Mouse (Mus musculus) granulocyte monocyte progenitor cell, adult 5-6 weeks (primary cell): Measurements from ENCODE around the gene Wfdc1. TPM values are rescaled to one million over a fixed set of nuclear protein-coding genes. Genes with fewer than 3 reads are reported as not detected.

Source experiments
- ATAC-seq: replicated peaks from 2 replicates; pipeline ENCODE4 v1.8.0; 2016; ENCODE audit warnings: mild to moderate bottlenecking, moderate TSS enrichment, inconsistent platforms; ENCODE audit not compliant: poor library complexity, severe bottlenecking
- total RNA-seq, 2 experiments: library from RNA; stranded (forward) in 1 of 2; stranded (reverse) in 1 of 2; fragments of 200-712, 200-1000 nt in 1 of 2; fragments of >200 nt in 1 of 2; fragmentation: Nextera tagmentation in 1 of 2; gene quantifications; 2 replicates each; pipeline ENCODE4 v1.2.3; 2014 to 2017

Gene Wfdc1
- total RNA-seq, 2 experiments from 2014 or later = not detected

- ATAC-seq = peak; percentile 56
These were observed 12.1 kb downstream of the Wfdc1 start for GRCm38 (mm10) chr8:119678138-119678843.

- ATAC-seq = no peak
These were observed 13.0 kb downstream of the Wfdc1 start for GRCm38 (mm10) chr8:119679184-119679583.

GRCm38 (mm10) chr8:119690602-119691001 lies 24.4 kb downstream of the Wfdc1 start:
- no peak for ATAC-seq

GRCm38 (mm10) chr8:119691989-119692388 lies 25.8 kb downstream of the Wfdc1 start:
- ATAC-seq = no peak

- ATAC-seq = no peak
These were observed 28.5 kb downstream of the Wfdc1 start for GRCm38 (mm10) chr8:119694696-119695095.

GRCm38 (mm10) chr8:119697163-119697562 lies 31.0 kb downstream of the Wfdc1 start:
- ATAC-seq = no peak

- peak; percentile 78 for ATAC-seq
These were observed 32.8 kb downstream of the Wfdc1 start for GRCm38 (mm10) chr8:119698960-119699359.

- ATAC-seq = no peak
These were observed 33.5 kb downstream of the Wfdc1 start, which contains the start of gene Atp2c2 for GRCm38 (mm10) chr8:119699549-119700134. Atp2c2 (plus strand) TSS chr8:119700009.

GRCm38 (mm10) chr8:119702965-119703364 lies 36.8 kb downstream of the Wfdc1 start:
- no peak for ATAC-seq

- ATAC-seq = peak; percentile 33
These were observed 41.0 kb downstream of the Wfdc1 start for GRCm38 (mm10) chr8:119707146-119707545.

GRCm38 (mm10) chr8:119708471-119708870 lies 42.3 kb downstream of the Wfdc1 start:
- no peak for ATAC-seq

- peak; percentile 33 for ATAC-seq
These were observed 42.9 kb downstream of the Wfdc1 start for GRCm38 (mm10) chr8:119708878-119709702.

GRCm38 (mm10) chr8:119709703-119710093 lies 43.5 kb downstream of the Wfdc1 start:
- ATAC-seq = peak; percentile 78

GRCm38 (mm10) chr8:119712226-119712625 lies 46.1 kb downstream of the Wfdc1 start:
- peak; percentile 78 for ATAC-seq

- ATAC-seq = no peak
These were observed 47.3 kb downstream of the Wfdc1 start for GRCm38 (mm10) chr8:119713421-119713820.

GRCm38 (mm10) chr8:119715221-119715620 lies 49.1 kb downstream of the Wfdc1 start:
- ATAC-seq = no peak

GRCm38 (mm10) chr8:119716730-119717299 lies 50.6 kb downstream of the Wfdc1 start:
- ATAC-seq = no peak

- ATAC-seq = peak; percentile 78
These were observed 51.6 kb downstream of the Wfdc1 start for GRCm38 (mm10) chr8:119717765-119718164.

GRCm38 (mm10) chr8:119719011-119719501 lies 52.9 kb downstream of the Wfdc1 start:
- ATAC-seq = no peak

GRCm38 (mm10) chr8:119722348-119722747 lies 56.2 kb downstream of the Wfdc1 start:
- no peak for ATAC-seq

- no peak for ATAC-seq
These were observed 57.5 kb downstream of the Wfdc1 start for GRCm38 (mm10) chr8:119723676-119724075.
